7 mouse cellular contexts compared by ENCODE assay signal in genomic region chr6:72615151-72615550, GRCm38 (mm10). TPM values are rescaled to one million over a fixed set of nuclear protein-coding genes. Genes with fewer than 3 reads are reported as not detected.
DNase-seq lines count a peak whose midpoint lies in the region; ATAC-seq lines count a peak whose summit lies in the region.

No protein-coding gene starts in this region.

- ATAC-seq in lung, embryonic 15.5 days (ENCODE audit: borderline replicate concordance, extremely low read depth, low FRiP score, low TSS enrichment) = no peak
- ATAC-seq in embryonic facial prominence, embryonic 15.5 days (ENCODE audit: insufficient number of reproducible peaks, low FRiP score, low TSS enrichment, low read depth) = no peak
- ATAC-seq in limb, embryonic 12.5 days (ENCODE audit: insufficient number of reproducible peaks, insufficient read depth, low FRiP score, low TSS enrichment, low read depth) = no peak
- ATAC-seq in stomach, embryonic 14.5 days (ENCODE audit: insufficient number of reproducible peaks, insufficient read depth, low FRiP score, low read depth) = no peak

- peak overlapping the region; percentile 75 for H3K4me3 ChIP-seq in lung, embryonic 15.5 days
- H3K4me3 ChIP-seq in embryonic facial prominence, embryonic 15.5 days (replicated peaks) = peak overlapping the region; percentile 69
- peak overlapping the region; percentile 71 for H3K4me3 ChIP-seq in limb, embryonic 12.5 days (replicated peaks)
- peak overlapping the region; percentile 88 for H3K4me3 ChIP-seq in stomach, embryonic 14.5 days (ENCODE audit: low read depth, low read length)

- H3K36me3 ChIP-seq in lung, embryonic 15.5 days = peaks cover 31% of the 10 kb centered on the region
- peaks cover 26% of the 10 kb centered on the region for H3K36me3 ChIP-seq in embryonic facial prominence, embryonic 15.5 days
- peaks cover 34% of the 10 kb centered on the region for H3K36me3 ChIP-seq in limb, embryonic 12.5 days
- peaks cover 18% of the 10 kb centered on the region for H3K36me3 ChIP-seq in stomach, embryonic 14.5 days (ENCODE audit: control insufficient read depth, insufficient read depth, low read length)

- H3K9me3 ChIP-seq in lung, embryonic 15.5 days = no peaks in the 10 kb centered on the region
- no peaks in the 10 kb centered on the region for H3K9me3 ChIP-seq in embryonic facial prominence, embryonic 15.5 days (replicated peaks)
- no peaks in the 10 kb centered on the region for H3K9me3 ChIP-seq in limb, embryonic 12.5 days
- H3K9me3 ChIP-seq in stomach, embryonic 14.5 days (ENCODE audit: control insufficient read depth, low read depth, low read length) = no peaks in the 10 kb centered on the region

- no peaks in the 10 kb centered on the region for H3K27me3 ChIP-seq in lung, embryonic 15.5 days
- no peaks in the 10 kb centered on the region for H3K27me3 ChIP-seq in embryonic facial prominence, embryonic 15.5 days
- no peaks in the 10 kb centered on the region for H3K27me3 ChIP-seq in limb, embryonic 12.5 days
- no peaks in the 10 kb centered on the region for H3K27me3 ChIP-seq in stomach, embryonic 14.5 days (ENCODE audit: control insufficient read depth, insufficient read depth, low read length)

- peak overlapping the region; percentile 81; the same call in 1 of the 2 replicates for H3K9ac ChIP-seq in lung, embryonic 15.5 days
- peak overlapping the region; percentile 71 for H3K9ac ChIP-seq in embryonic facial prominence, embryonic 15.5 days
- no peak overlapping the region for H3K9ac ChIP-seq in limb, embryonic 12.5 days (replicated peaks)
- H3K9ac ChIP-seq in stomach, embryonic 14.5 days (replicated peaks; ENCODE audit: low read depth, low read length) = 0 out of 2 replicates have a peak overlapping the region, but pooled peaks have one; percentile 63

- DNase-seq in lung, postnatal 4 days = no peak
- DNase-seq in layer of hippocampus, adult 9-11 months = no peak
- no peak for DNase-seq in frontal cortex, postnatal 36 days (ENCODE audit: low spot score in 2 of 2)

- H3K4me1 ChIP-seq in lung, embryonic 15.5 days = peaks cover 47% of the 10 kb centered on the region
- peaks cover 31% of the 10 kb centered on the region for H3K4me1 ChIP-seq in embryonic facial prominence, embryonic 15.5 days
- H3K4me1 ChIP-seq in limb, embryonic 12.5 days (replicated peaks) = peaks cover 29% of the 10 kb centered on the region
- H3K4me1 ChIP-seq in stomach, embryonic 14.5 days (ENCODE audit: control insufficient read depth, insufficient read depth, low read length) = peaks cover 26% of the 10 kb centered on the region

- H3K27ac ChIP-seq in lung, embryonic 15.5 days = no peak overlapping the region
- no peak overlapping the region for H3K27ac ChIP-seq in embryonic facial prominence, embryonic 15.5 days (replicated peaks)
- H3K27ac ChIP-seq in limb, embryonic 12.5 days = no peak overlapping the region
- H3K27ac ChIP-seq in stomach, embryonic 14.5 days (ENCODE audit: low read length) = no peak overlapping the region

- H3K4me2 ChIP-seq in lung, embryonic 15.5 days = peak overlapping the region; percentile 73
- H3K4me2 ChIP-seq in embryonic facial prominence, embryonic 15.5 days (replicated peaks) = peak overlapping the region; percentile 92
- H3K4me2 ChIP-seq in limb, embryonic 12.5 days = peak overlapping the region; percentile 90
- peak overlapping the region; percentile 94 for H3K4me2 ChIP-seq in stomach, embryonic 14.5 days (replicated peaks; ENCODE audit: low read depth, low read length)

- WGBS in lung, embryonic 15.5 days = 45% methylated on average over 2 of the region's 2 CpGs
- 63% methylated on average over 2 of the region's 2 CpGs for WGBS in embryonic facial prominence, embryonic 15.5 days
- WGBS in limb, embryonic 12.5 days = 66% methylated on average over 2 of the region's 2 CpGs
- 55% methylated on average over 2 of the region's 2 CpGs for WGBS in stomach, embryonic 14.5 days

RNA-seq across cellular contexts. Expression of gene Tgoln1, which starts 1.6 kb away (rescaled TPM):
- 40.2 and 43.4 TPM in 2 replicates for polyA plus RNA-seq in lung, embryonic 15.5 days (2015; fragmentation: Nextera tagmentation; extraction: Ambion mirVana)
- polyA plus RNA-seq in embryonic facial prominence, embryonic 15.5 days (2015; fragmentation: Nextera tagmentation; extraction: Ambion mirVana) = 26.9 and 27.3 TPM in 2 replicates
- 20.9 and 21.7 TPM in 2 replicates for polyA plus RNA-seq in limb, embryonic 12.5 days (2016; fragmentation: Nextera tagmentation; extraction: Ambion mirVana)
- 38.9 and 39.3 TPM in 2 replicates for polyA plus RNA-seq in stomach, embryonic 14.5 days (2014; fragmentation: Nextera tagmentation; extraction: Ambion mirVana)

RNA-seq across cellular contexts. Expression of gene Retsat, which starts 16.9 kb away (rescaled TPM):
- 18.5 and 18.8 TPM in 2 replicates for polyA plus RNA-seq in lung, embryonic 15.5 days (2015; fragmentation: Nextera tagmentation; extraction: Ambion mirVana)
- polyA plus RNA-seq in embryonic facial prominence, embryonic 15.5 days (2015; fragmentation: Nextera tagmentation; extraction: Ambion mirVana) = 18.1 and 18.7 TPM in 2 replicates
- 10.8 and 12.4 TPM in 2 replicates for polyA plus RNA-seq in limb, embryonic 12.5 days (2016; fragmentation: Nextera tagmentation; extraction: Ambion mirVana)
- polyA plus RNA-seq in stomach, embryonic 14.5 days (2014; fragmentation: Nextera tagmentation; extraction: Ambion mirVana) = 17.0 and 21.9 TPM in 2 replicates

RNA-seq across cellular contexts. Expression of gene Elmod3, which starts 16.9 kb away (rescaled TPM):
- polyA plus RNA-seq in lung, embryonic 15.5 days (2015; fragmentation: Nextera tagmentation; extraction: Ambion mirVana) = 16.2 and 17.7 TPM in 2 replicates
- polyA plus RNA-seq in embryonic facial prominence, embryonic 15.5 days (2015; fragmentation: Nextera tagmentation; extraction: Ambion mirVana) = 18.8 and 23.9 TPM in 2 replicates
- polyA plus RNA-seq in limb, embryonic 12.5 days (2016; fragmentation: Nextera tagmentation; extraction: Ambion mirVana) = 14.8 and 15.2 TPM in 2 replicates
- 19.0 and 19.1 TPM in 2 replicates for polyA plus RNA-seq in stomach, embryonic 14.5 days (2014; fragmentation: Nextera tagmentation; extraction: Ambion mirVana)
